Mouse (Mus musculus) brain, embryonic 14.5 days (tissue): Measurements from ENCODE around the gene Sv2c.

Experiments
- CTCF ChIP-seq: fragments of 200-500 bp; IDR thresholded peaks from 2 replicates; pipeline ENCODE4 v1.5.1; 2012; ENCODE audit warnings: inconsistent platforms, mild to moderate bottlenecking, moderate library complexity, borderline replicate concordance; ENCODE audit not compliant: insufficient read depth, insufficient read length; ENCODE audit errors: extremely low read depth
- POLR2A ChIP-seq: fragments of 200-500 bp; IDR thresholded peaks from 2 replicates; pipeline ENCODE4 v1.6.1; 2012; ENCODE audit warnings: mild to moderate bottlenecking, inconsistent platforms, borderline replicate concordance; ENCODE audit not compliant: poor library complexity, insufficient read depth, insufficient read length, severe bottlenecking; ENCODE audit errors: extremely low read depth

- TF ChIP-seq POLR2A: no peak
- TF ChIP-seq CTCF: no peak
Observed at GRCm38 (mm10) chr13:95941861-95942260, 190.5 kb downstream of the Sv2c start.
